Mouse (Mus musculus) urinary bladder, postnatal 10 days (tissue): ENCODE data around the gene Nxnl1.
"Not testable (repeated sequence)": the region's sequence is repeated elsewhere in the genome, so short reads cannot be mapped to it uniquely, and the experiment has no call there.

Experiments used
- DNase-seq: peaks from one replicate; pipeline ENCODE4 v3.0.0; 2022; ENCODE audit warnings: low spot score

The Nxnl1 gene

DNA sequence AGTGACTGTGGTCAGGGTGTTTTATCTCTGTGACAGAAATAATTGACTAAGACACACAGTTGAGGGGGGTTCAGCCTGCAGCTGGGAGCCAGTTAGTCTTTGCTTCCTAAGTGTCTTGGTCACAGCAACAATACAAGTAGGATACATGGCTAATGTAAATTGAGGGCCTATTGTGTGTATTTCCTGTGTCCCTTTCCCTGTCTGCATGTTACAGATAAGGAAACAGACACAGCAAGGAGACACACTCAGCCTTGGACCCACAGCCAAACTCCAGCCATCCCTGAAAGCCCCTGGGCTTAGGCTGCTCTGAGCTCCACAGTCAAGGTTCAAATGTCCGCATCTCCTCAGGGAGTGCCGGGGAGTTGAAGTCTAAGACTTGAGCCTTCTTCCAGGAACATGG, 11.8 kb downstream of the Nxnl1 start:
- no peak for DNase-seq

DNA sequence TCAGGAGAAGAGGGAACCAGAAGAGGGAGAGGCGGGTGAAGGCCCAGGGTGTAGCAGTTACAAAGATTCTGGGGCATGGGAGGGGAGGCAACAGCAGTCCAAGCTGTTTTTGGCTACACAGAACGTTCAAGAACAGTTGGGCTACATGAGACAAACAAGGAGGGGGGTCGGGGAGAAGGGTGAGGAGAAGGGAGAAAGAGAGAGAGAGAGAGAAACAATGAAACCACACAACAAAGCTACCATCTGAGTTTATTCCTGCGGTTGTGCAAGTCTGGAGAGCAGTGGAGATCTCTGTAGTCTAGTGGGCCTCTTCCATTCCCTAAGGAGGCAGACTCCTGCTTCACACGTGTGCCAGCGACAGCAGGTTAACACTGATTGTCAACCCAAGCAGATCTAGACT, 12.4 kb downstream of the Nxnl1 start:
- DNase-seq: no peak

DNA sequence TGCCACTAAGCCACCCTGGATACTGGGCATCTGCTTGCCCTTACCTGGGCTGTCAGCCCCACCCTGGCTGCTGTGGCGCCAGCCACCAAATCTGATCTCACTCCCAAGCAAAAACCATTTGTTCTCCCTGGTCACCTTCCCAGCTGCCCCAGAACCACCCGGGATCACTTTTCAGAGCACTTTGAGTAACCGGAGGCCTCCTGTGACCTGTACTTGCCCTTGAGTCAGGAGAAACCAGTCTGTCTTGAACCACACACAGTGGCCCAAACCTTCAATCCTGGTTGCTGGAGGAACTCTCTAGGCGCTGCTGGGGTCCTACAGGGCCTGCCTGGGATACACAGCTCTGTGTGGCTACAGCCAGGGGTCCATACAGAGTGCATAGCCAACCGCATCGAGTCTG, 13.6 kb downstream of the Nxnl1 start:
- DNase-seq: no peak

DNA sequence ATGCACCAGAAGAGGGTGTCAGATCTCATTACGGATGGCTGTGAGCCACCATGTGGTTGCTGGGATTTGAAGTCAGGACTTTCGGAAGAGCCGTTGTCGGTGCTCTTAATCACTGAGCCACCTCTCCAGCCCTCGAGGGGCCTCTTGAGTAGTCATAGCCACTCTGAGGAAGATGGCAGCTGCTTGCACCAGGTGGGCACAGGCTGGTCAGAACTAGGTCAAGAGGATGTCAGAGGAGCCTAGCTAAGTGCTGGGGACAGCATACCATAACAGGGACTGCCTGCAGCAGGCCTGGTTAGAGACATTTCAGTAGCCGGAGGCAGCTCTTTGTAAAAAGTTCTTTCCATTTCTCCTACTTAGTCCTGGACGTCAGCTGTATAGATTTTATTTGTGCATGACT, 15.6 kb downstream of the Nxnl1 start:
- no peak for DNase-seq

DNA sequence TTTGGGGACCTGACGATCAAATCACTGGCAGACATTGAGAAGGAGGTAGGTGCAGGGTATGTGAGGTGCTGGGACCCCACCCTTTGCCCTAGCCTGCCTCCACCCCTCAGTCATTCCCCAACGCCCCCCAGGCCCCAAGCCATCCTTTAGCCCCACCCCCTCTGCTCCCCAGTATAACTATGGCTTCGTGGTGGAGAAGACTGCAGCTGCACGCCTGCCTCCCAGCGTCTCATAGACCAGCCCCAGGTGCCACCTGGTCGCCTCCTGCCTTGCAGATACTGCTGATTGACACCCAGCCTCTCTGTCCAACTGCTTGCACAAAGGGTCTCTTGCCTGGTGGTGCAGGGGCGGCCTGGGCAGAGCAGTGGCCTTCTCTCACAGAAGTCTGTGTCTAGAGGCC, 18.8 kb downstream of the Nxnl1 start:
- no peak for DNase-seq

DNA sequence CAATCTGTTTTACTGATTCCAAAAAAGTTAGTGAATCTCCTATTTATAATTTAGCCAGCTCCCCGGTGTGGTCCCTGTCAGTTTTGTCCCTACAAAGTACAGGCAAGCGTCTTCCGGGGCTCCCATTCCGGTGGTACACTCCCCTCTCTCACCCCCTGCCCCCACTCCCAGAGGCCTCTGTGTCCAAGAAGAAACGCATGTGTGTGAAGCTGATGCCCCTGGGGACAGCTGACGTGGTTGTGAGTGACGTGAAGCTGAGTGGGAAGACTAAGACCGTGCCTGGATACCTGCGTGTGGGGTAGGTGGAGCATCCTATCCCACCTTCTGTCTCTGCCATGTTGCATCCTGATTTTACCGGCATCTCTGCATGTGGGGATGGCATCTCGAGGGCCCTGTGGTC, 21.3 kb downstream of the Nxnl1 start:
- no peak for DNase-seq

DNA sequence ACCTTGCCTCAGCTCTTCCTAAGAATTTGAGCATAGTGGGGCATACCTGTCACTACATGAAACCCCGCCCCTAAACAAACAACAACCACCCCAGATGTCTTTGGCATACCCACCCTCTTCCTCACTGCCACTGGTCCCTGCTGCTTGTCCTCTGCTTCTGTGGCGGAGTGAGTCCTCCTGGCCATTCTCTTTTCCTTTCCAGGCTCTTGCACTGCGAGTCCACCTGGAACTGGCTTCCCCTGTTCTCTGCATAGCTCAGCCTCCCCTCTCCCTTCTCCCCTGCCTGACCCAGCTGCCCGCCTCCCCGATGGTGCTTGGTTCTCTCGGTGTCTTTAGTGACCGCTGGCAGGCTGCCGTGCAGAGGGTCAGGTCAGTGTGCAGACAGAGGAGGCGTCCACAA, 22.6 kb downstream of the Nxnl1 start:
- DNase-seq: no peak

DNA sequence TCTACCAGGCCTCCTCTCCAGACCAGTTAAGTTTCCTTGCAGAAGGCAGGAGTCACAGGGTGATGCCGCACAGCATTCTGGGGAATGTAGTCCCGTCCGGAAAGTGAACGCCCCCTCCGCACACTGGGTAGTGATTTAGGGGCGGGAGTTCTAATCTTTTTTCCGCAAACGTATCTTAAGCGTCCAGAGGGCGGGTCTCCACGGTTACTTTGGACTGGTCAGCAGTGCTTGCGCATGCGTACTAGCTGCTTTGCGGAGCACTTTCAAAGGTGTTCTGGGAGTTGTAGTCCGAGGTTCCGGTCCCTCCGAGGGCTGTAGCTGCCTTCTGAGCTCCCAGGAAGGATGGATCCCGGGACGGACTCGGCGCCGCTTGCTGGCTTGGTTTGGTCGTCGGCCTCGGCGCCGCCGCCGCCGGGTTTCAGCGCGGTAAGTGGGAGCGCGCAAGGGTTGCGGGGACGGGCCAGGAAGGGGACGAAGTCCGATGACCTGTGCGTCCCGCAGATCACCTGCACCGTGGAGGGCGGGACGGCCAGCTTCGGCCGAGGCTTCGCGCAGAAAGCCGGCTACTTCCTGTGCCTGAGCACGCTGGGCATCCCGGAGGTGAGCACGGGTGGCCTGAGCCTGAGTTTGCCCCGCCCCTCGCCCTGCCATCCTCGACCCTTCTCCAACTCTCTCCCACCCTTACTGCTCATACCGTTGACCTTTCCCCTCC, 23.6 kb downstream of the Nxnl1 start, which contains the start of gene Mvb12a:
Gene Mvb12a (plus strand): TSS at position 291 of the 712 bp plus-strand sequence.
- DNase-seq: peak; percentile 76

DNA sequence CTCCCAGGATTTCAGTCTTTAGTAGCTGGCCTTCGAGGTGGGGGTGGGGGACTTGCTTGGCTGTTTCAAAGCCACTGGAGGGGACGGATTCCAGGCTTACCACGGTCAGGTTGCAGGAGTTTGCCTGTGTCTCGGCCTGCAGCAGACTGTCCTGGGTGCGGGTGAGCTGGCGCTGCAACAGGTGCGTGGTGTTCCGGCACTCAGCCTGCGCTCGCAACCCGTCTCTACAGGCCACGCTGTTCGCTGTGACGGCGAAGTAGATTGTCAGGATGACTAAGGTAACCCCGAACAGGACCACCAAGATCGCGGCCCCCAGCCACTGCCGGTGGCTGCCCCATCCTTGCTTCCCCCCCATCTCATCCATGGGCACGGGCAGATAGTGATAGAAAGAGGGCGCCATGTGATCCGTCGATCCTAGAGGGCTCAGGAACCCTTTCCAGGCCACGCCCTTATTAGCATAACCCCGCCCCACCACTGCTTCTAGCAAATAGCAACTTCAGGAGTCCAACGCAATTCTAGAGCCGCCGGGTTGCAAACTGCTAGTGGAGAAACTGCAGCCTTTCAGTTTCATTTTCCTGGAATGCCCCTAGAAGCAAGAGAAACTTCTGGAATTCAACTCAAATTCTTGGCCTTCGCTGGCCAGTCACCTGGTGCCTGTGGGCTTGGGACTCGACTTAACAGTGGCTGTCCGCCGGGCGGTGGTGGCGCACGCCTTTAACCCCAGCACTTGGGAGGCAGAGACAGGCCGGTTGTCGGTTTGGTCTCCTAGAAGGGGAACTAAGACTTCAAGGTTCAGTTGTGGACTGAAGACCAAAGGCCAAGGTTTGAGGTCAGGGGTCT, 29.2 kb downstream of the Nxnl1 start, which contains the start of gene Bst2:
Gene Bst2 (minus strand): TSS at position 429 of the 840 bp plus-strand sequence.
- no peak for DNase-seq

DNA sequence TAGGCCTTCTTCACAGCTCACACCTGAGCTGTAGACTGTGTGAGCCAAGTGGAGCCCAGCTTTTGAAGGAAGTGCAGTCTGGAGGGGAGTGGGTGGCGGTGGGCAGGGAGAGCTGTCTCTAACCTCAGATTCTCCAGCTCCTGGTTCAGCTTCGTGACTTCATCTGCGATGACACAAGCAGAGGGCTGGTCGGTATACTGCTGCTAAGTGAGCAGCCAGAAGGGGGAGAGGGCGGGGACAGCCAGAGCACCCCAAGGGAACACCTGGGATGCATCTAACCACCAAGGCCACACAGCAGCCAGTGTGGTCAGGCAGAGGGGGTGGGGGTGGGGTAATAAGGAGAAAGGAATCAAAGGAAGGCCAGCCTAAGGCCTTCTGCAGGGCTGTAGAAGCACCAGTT, 30.7 kb downstream of the Nxnl1 start:
- DNase-seq: no peak

DNA sequence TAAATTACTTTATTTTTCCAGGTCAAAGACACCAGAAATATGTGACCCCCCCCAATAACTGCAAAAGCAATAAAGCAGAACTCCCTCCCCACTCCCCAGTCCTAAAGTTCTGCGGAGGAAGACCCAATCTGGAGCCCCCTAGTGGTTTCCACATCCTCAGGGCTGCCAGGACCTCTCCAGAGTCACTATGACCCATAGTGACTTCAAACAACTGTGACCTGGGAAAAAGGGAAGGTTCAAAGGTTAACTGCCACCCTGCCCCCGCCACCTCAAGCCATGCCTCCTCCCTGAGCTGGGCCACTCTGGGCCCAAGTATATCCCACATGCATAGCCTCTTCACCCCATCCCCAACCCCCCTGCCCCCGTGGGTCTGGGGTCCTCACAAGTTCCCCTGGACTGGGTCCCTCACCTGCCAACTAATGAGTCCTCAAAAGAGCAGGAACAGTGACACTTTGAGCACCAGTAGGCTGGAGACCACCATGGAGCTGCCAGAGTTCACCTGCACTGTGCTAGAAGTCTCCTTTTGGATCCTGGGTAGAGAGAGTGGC, 32.1 kb downstream of the Nxnl1 start:
- no peak for DNase-seq

DNA sequence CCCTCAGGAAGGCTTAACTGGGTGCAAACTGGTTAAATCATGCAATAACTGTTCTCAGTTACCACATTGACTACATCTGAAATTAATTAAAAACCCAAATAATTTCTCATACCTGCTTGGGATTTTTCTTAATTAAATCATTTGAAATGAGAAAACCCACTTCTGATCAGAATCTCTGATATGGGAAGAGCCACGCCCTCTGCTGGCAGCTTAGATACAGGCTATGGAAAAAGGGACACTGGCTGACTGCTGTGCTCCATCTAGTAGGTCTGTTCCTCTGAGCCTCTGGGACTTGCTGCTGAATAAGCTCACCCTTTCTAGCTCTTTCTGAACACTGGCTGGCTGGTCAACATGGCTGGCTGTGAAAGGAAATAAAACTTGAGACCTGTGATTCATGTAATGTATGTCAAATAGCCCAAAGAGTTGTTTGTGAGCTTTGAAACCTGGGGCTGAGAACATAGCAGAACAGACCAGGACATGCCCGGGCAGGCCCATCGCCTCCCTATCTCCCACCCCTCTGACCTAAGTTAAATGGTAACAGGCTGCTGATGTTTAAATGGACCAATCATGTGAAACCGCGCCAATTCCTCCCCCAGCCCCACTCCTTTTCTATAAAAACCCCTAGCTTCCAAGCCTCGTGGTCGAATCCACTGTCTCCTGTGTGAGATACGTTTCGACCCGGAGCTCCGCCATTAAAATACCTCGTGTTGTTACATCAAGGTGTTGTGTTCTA, 35.5 kb downstream of the Nxnl1 start:
- DNase-seq: not testable (repeated sequence)

DNA sequence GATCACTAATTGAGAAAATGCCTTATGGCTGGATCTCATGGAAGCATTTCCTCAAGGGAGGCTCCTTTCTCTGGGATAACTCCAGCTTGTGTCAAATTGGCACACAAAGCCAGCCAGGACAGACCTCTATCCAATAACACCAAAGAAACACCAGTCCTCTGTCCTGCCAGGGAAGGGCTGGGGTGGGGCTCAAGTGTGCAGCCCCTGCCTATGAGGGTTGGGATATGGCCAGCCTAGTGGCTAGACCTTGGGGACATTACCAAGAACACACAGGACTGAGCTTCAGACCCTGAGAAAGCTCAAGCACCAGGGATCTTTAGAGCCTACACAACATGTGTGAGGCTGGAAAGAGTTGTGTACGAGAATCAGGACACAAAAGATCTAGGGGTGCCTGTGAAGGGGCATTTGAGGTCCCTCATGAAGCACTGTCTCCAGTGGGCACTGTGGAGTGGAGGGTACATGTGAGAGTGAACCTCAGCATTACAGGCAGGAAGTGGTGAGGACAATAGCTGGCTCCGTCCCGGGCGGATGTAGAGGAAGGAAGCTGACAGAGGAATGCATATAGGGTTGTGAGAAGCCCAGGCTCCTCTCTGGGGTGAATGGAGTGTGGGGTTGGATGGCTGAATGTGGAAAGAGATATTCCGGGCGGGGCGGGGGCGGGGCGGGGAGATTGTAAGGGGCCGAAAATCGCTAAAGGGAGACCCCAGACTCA, 37.9 kb downstream of the Nxnl1 start:
- DNase-seq: no peak

DNA sequence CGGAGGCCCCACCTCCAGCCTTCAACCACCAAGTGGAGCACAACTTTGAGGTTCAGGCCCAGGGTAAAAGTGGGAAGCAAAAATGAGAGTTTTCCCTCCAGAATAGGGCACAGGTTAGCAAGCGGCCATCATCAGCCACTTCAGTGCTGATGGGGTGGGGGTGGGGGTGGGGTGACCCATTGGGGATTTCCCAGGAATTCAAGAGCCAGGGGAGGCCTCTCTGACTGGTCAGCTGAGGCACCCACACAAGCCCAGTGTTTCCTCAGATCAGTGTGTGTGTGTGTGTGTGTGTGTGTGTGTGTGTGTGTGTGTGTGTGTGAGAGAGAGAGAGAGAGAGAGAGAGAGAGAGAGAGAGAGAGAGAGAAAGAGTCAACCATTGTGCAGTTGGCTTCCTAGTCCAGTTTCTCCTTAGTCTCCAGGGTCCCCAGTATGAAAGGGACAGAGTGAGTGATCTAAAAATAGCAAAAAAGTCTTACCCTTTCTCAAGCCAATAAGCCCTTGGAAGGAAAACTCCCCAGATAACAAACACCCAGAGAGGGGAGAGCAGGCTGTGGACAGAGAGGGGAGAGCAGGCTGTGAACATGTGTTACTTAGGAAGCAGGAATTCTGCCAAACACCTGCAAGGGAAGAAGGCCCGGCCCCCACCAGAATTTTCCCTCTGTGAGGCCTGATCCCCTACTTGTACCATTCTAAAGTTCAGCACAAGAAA, 39.1 kb downstream of the Nxnl1 start:
- DNase-seq: no peak

DNA sequence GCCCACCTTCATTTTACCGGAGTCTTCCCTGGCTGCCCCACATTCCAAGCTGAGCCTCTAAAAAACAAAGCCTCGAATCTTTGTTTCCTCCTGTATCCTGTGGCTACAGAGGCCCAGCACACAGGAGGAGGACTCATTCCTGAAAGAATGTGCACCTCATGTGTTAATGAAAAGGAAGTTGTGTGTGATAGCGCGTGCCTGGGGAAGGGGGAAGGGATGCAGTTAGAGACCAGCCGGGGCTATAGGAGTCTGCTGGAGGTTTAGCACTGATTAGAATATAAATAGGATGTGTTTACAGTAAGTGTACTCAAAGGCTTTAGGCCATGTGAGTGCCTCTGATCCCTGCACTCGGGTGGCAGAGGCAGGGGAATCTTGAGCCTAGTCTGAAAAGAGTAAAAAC, 40.1 kb downstream of the Nxnl1 start:
- no peak for DNase-seq

DNA sequence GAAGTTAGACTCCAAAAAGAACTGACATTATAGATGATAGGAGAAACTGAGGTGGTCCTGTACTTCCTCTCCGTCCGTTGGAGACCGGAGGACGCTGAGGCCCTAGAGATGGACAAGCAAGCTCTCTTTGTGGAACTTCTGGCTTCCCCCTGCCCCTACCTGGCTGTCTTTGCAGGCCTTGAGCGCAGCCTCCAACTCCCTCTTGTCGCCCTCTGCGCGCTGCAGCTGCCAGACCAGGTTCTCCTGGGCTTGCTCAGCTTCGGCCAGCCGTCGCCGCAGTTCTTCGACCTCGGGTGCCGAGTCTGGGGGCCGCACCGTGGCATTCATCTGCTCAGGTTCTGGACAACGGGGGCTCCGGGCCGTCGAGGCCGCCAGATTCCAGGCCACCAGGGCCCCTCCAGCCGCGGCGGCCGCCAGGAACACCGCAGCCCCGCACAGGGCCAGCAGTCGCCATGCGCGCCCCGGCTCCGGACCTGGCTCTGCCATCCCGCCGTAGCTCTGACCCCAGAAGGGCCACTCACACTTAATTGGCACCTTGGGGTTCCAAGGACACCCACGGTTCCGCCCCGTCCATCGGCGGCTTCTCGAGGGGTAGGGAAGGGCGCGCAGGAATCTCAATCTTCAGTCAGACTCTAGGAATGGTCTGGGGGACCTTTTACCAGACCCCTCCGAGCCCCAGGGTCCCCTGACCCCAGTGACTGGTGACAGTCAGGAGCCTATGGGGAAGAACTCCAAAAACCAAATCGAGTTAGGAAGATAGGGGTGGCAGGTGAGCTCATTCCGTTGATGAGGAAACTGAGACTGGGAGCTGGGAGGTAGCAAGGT, 41.0 kb downstream of the Nxnl1 start, which contains the start of gene Ccdc194:
Gene Ccdc194 (minus strand): TSS at position 486 of the 825 bp plus-strand sequence.
- DNase-seq: no peak

DNA sequence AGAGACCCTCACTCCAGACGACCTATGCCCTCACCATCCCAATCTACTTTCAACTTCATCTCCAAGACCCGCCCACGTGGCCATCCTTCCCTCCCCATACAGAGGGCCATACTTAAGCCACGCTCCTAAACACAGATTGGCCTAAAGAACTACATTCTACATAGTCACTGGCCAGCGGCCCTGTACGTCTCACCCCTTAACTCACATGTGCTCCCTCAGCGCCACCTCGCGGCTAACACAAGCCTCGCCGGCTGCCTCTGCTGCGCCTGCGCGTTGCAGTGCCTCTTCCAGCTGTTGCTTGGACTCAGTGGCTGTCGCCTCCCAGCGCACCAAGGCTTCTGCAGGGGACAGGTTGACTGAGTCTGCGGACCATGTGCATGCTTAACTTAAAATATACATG, 44.8 kb downstream of the Nxnl1 start:
- peak; percentile 89 for DNase-seq

DNA sequence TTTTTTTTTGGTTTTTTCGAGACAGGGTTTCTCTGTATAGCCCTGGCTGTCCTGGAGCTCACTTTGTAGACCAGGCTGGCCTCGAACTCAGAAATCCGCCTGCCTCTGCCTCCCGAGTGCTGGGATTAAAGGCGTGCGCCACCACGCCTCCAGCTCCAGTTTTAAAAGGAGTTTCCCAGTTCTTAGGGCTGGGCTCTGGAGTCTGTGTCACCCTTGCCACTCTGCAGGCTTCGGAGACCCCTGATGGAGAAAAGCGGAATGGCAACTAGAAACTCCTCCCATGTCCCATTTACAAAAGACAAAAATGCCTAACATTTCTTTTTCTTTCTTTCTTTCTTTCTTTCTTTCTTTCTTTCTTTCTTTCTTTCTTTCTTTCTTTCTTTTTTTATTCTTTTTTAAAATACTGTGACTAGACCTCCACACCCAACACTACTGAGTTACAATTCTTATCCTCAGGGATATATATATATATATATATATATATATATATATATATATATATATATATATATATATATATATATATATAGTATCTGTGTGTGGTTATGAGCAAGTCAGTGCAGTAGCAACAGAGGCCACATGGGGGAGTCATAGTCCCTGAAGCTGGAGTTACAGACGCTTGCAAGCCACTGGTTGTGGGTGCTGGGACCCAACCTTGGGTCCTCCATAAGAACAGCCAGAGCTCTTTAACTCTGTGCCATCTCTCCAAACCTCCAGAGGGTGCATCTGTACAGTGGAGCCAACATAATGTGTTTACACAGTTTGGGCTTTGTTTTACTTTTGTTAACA, 47.2 kb downstream of the Nxnl1 start:
- not testable (repeated sequence) for DNase-seq

DNA sequence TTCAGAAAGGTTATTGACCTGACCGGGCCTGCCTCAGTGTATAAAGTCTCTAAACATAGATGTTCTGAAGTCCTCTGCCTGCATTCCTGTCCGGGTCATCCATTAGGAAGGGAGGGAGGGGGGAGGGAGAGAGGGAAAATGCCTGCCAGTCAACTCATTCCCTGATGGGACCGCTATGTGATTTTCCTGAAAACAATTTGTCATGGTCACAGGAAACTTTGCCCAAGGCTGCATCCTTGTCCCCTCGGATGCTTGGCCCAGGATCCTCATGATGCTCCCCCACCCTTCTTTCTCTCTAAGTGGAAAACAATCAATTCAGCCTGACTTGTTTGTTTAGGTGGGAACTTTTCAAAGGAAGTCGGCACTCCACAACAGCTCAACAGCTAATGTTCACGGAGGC, 49.6 kb downstream of the Nxnl1 start:
- no peak for DNase-seq
